Mouse (Mus musculus) thymus, adult 2 months (tissue): ENCODE results near the gene Myo3b.

Experiments
- CTCF ChIP-seq: fragments of 200-500 bp; IDR thresholded peaks from 2 replicates; pipeline ENCODE4 v1.5.1; 2012; ENCODE audit warnings: mild to moderate bottlenecking, control low read depth, low read length, moderate library complexity, borderline replicate concordance; ENCODE audit not compliant: control insufficient read depth, poor library complexity, insufficient read depth; ENCODE audit errors: extremely low read depth
- POLR2A ChIP-seq: fragments of 200-500 bp; IDR thresholded peaks from 2 replicates; pipeline ENCODE4 v1.6.1; 2012; ENCODE audit warnings: mild to moderate bottlenecking, low read length, control low read depth, moderate library complexity; ENCODE audit not compliant: control insufficient read depth, poor library complexity, insufficient read depth; ENCODE audit errors: extremely low read depth

DNA sequence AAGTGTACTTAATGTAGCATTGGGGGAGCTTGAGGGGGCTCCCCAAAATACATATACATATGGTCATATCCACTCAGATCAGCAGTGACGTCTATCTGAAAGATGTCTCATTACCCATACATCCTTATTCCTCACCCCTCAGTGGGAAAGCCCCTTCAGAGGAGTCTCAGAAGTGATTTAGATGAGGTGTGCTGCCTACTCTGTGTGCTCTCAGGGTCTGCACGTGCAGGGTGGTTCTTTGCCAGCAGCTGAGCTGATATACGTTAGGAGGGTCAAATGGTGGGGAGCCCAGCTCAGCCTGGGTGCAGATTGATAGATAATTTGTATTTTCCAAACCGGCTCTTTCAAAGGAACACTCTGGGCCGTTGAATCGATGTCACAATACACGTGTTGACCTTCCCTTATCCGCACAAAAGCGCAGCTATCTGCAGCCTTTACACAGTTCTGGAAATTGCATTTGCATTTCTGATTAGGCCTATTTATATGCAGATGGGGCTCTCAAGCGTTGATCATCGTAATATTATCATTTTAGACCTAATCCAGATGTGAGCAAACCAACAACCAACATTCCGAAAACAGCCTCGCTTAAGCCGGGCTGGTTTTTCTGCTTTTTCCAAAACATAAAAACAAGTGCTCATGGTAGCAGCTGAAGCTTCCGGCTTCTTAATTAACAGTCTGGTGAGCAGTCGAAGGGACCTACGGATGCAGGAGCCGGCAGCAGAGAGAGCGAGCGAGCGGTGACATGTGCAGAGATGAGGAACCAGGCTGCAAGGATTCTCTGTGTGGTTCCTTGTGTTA is 88.6 kb downstream of the Myo3b start:
- TF ChIP-seq CTCF (no peak), POLR2A (no peak)
